22 mouse cellular contexts compared by ENCODE assay signal in the genomic region with DNA sequence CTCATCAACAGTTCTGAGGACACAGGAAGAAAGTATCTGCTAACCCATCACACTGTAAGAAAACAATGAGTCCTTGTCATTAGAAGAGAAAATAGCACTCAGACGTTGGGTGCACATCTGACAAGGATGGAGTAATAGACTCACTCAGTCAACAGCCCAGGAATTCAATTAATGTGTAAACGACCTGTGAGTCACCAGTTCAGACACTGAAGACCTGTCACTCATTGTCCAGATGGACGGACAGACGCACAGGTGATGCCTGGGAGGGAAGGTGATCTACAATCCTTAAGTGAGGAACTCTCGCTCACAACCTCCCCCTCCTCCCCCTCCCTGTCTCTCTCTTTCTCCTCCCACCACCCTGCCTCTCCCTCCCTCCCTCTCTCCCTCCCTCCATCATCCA. TPM values are rescaled to one million over a fixed set of nuclear protein-coding genes. Genes with fewer than 3 reads are reported as not detected.
DNase-seq lines count a peak whose midpoint lies in the region; ATAC-seq and TF ChIP-seq lines count a peak whose summit lies in the region.
"Had no signal": no experiment of that assay in that cellular context is flagged by ENCODE, and none has a peak within 500 bp of the region (broad histone marks: within the 10 kb centered on the region; RNA-seq: fewer than 3 reads in every experiment).

No protein-coding gene starts in this region.

- H3K27ac ChIP-seq in kidney, adult 2 months (ENCODE audit: insufficient read depth, low read depth, low read length) = no peak overlapping the region
- H3K27ac ChIP-seq in kidney, embryonic 14.5 days (ENCODE audit: low read depth, low read length) = no peak overlapping the region
- no peak overlapping the region for H3K27ac ChIP-seq in liver, embryonic 15.5 days (replicated peaks)
- no peak overlapping the region for H3K27ac ChIP-seq in liver, embryonic 12.5 days
- H3K27ac ChIP-seq in intestine, embryonic 14.5 days (ENCODE audit: low read depth) = no peak overlapping the region
- H3K27ac ChIP-seq in stomach, embryonic 16.5 days (ENCODE audit: low read length) = no peak overlapping the region
- H3K27ac ChIP-seq: embryonic facial prominence, embryonic 15.5 days; hindbrain, embryonic 15.5 days; limb, embryonic 12.5 days had no signal

- TF ChIP-seq POLR2A in kidney, adult 2 months (IDR thresholded peaks at IDR 0.05; ENCODE audit: low read depth, low read length) = no peak

- peaks cover 23% of the 10 kb centered on the region for H3K4me1 ChIP-seq in kidney, adult 2 months (ENCODE audit: control insufficient read depth, insufficient read depth, low read length)
- H3K4me1 ChIP-seq in kidney, embryonic 14.5 days (ENCODE audit: control insufficient read depth, insufficient read depth, low read length) = peaks cover 10% of the 10 kb centered on the region; the same call in 1 of the 2 replicates
- H3K4me1 ChIP-seq in liver, embryonic 15.5 days (replicated peaks) = peaks cover 16% of the 10 kb centered on the region
- H3K4me1 ChIP-seq in liver, embryonic 12.5 days = peaks cover 7% of the 10 kb centered on the region; the same call in 1 of the 2 replicates
- H3K4me1 ChIP-seq in intestine, embryonic 14.5 days (replicated peaks; ENCODE audit: control insufficient read depth, insufficient read depth, low read length) = peaks cover 5% of the 10 kb centered on the region
- H3K4me1 ChIP-seq in stomach, embryonic 16.5 days (ENCODE audit: control insufficient read depth, insufficient read depth, low read length) = peaks cover 6% of the 10 kb centered on the region
- H3K4me1 ChIP-seq: embryonic facial prominence, embryonic 15.5 days had no signal

- no peak overlapping the region for H3K9ac ChIP-seq in kidney, embryonic 14.5 days (ENCODE audit: low read depth, low read length)
- no peak overlapping the region for H3K9ac ChIP-seq in liver, embryonic 15.5 days
- no peak overlapping the region for H3K9ac ChIP-seq in liver, embryonic 12.5 days
- no peak overlapping the region for H3K9ac ChIP-seq in intestine, embryonic 14.5 days (ENCODE audit: low read length)
- no peak overlapping the region for H3K9ac ChIP-seq in stomach, embryonic 16.5 days (ENCODE audit: low read length)
- H3K9ac ChIP-seq: embryonic facial prominence, embryonic 15.5 days; forebrain, postnatal 0 days; hindbrain, embryonic 15.5 days; limb, embryonic 12.5 days had no signal

- DNase-seq in kidney, adult 2 months = peak; percentile 57
- DNase-seq in intestine, embryonic 14.5 days (ENCODE audit: low spot score) = no peak
- no peak for DNase-seq in heart, postnatal 4 days
- DNase-seq: cerebellum, adult 2 months; cerebellum, postnatal 36 days; forebrain, postnatal 0 days; heart, postnatal 14 days; lung, adult 2 months; right cerebral cortex, adult 18-20 months; thymus, postnatal 4 days had no signal

- no peaks in the 10 kb centered on the region for H3K36me3 ChIP-seq in kidney, adult 2 months (ENCODE audit: control insufficient read depth, insufficient read depth, low read length)
- H3K36me3 ChIP-seq in kidney, embryonic 14.5 days (ENCODE audit: control insufficient read depth, insufficient read depth, low read length) = no peaks in the 10 kb centered on the region
- H3K36me3 ChIP-seq in liver, embryonic 15.5 days (replicated peaks) = no peaks in the 10 kb centered on the region
- no peaks in the 10 kb centered on the region for H3K36me3 ChIP-seq in liver, embryonic 12.5 days
- no peaks in the 10 kb centered on the region for H3K36me3 ChIP-seq in intestine, embryonic 14.5 days (ENCODE audit: control insufficient read depth, insufficient read depth, low read length)
- H3K36me3 ChIP-seq in stomach, embryonic 16.5 days (ENCODE audit: control insufficient read depth, insufficient read depth, low read length) = no peaks in the 10 kb centered on the region
- H3K36me3 ChIP-seq: embryonic facial prominence, embryonic 15.5 days; hindbrain, embryonic 15.5 days; limb, embryonic 12.5 days had no signal

- WGBS in kidney, adult 2 months = 25% methylated on average over 5 of the region's 5 CpGs
- 59% methylated on average over 5 of the region's 5 CpGs for WGBS in kidney, embryonic 14.5 days
- 53% methylated on average over 5 of the region's 5 CpGs for WGBS in liver, embryonic 15.5 days (ENCODE audit: insufficient replicate concordance)
- WGBS in liver, embryonic 12.5 days (ENCODE audit: insufficient replicate concordance) = 52% methylated on average over 5 of the region's 5 CpGs
- WGBS in intestine, embryonic 14.5 days = 57% methylated on average over 5 of the region's 5 CpGs
- WGBS in stomach, embryonic 16.5 days = 44% methylated on average over 5 of the region's 5 CpGs

- no peak overlapping the region for H3K4me2 ChIP-seq in kidney, embryonic 14.5 days (replicated peaks; ENCODE audit: low read depth, low read length)
- H3K4me2 ChIP-seq in liver, embryonic 15.5 days = no peak overlapping the region
- H3K4me2 ChIP-seq in liver, embryonic 12.5 days = no peak overlapping the region
- no peak overlapping the region for H3K4me2 ChIP-seq in intestine, embryonic 14.5 days (ENCODE audit: low read length)
- no peak overlapping the region for H3K4me2 ChIP-seq in stomach, embryonic 16.5 days (ENCODE audit: low read depth, low read length)
- H3K4me2 ChIP-seq: embryonic facial prominence, embryonic 15.5 days; heart, embryonic 11.5 days; hindbrain, embryonic 15.5 days; limb, embryonic 12.5 days; midbrain, embryonic 11.5 days had no signal

- no peak for TF ChIP-seq CTCF in kidney, adult 2 months (conservative IDR thresholded peaks at IDR 0.05; ENCODE audit: insufficient read depth, insufficient read length, low read depth, low read length)

- ATAC-seq in kidney, embryonic 14.5 days (ENCODE audit: low FRiP score, low TSS enrichment) = no peak
- ATAC-seq in liver, embryonic 15.5 days (ENCODE audit: insufficient read depth) = 0 out of 2 replicates have a peak, but pooled peaks have one; percentile 37
- no peak for ATAC-seq in liver, embryonic 12.5 days
- ATAC-seq in intestine, embryonic 14.5 days (replicated peaks; ENCODE audit: low FRiP score, low TSS enrichment, low read depth) = 0 out of 2 replicates have a peak, but pooled peaks have one; percentile 40
- ATAC-seq in stomach, embryonic 16.5 days (ENCODE audit: insufficient read depth, low FRiP score) = 0 out of 2 replicates have a peak, but pooled peaks have one; percentile 53
- ATAC-seq in granulocyte monocyte progenitor cell, adult 5-6 weeks (replicated peaks; ENCODE audit: poor library complexity, severe bottlenecking) = no peak
- ATAC-seq: CD4-positive, CD25-positive, alpha-beta regulatory T cell, adult 4 months; forebrain, postnatal 0 days had no signal

- no peaks in the 10 kb centered on the region for H3K27me3 ChIP-seq in kidney, adult 2 months (replicated peaks; ENCODE audit: control insufficient read depth, insufficient read depth, low read length)
- H3K27me3 ChIP-seq in kidney, embryonic 14.5 days (ENCODE audit: control insufficient read depth, insufficient read depth, low read length) = no peaks in the 10 kb centered on the region
- H3K27me3 ChIP-seq in liver, embryonic 15.5 days = no peaks in the 10 kb centered on the region
- H3K27me3 ChIP-seq in liver, embryonic 12.5 days (replicated peaks) = no peaks in the 10 kb centered on the region
- H3K27me3 ChIP-seq in intestine, embryonic 14.5 days (replicated peaks; ENCODE audit: control insufficient read depth, insufficient read depth, low read length) = no peaks in the 10 kb centered on the region
- no peaks in the 10 kb centered on the region for H3K27me3 ChIP-seq in stomach, embryonic 16.5 days (ENCODE audit: control insufficient read depth, insufficient read depth, low read length)
- H3K27me3 ChIP-seq: embryonic facial prominence, embryonic 15.5 days; hindbrain, embryonic 15.5 days; limb, embryonic 12.5 days had no signal

- no peak overlapping the region for H3K4me3 ChIP-seq in kidney, adult 2 months (ENCODE audit: insufficient read depth, low read depth, low read length)
- H3K4me3 ChIP-seq in kidney, embryonic 14.5 days (ENCODE audit: low read length) = no peak overlapping the region
- no peak overlapping the region for H3K4me3 ChIP-seq in liver, embryonic 15.5 days (replicated peaks)
- H3K4me3 ChIP-seq in liver, embryonic 12.5 days = no peak overlapping the region
- H3K4me3 ChIP-seq in intestine, embryonic 14.5 days (ENCODE audit: low read depth, low read length) = no peak overlapping the region
- H3K4me3 ChIP-seq in stomach, embryonic 16.5 days (replicated peaks; ENCODE audit: low read length) = no peak overlapping the region
- H3K4me3 ChIP-seq: embryonic facial prominence, embryonic 15.5 days; hindbrain, embryonic 15.5 days; limb, embryonic 12.5 days had no signal

- H3K9me3 ChIP-seq in kidney, embryonic 14.5 days (ENCODE audit: control insufficient read depth, low read length) = no peaks in the 10 kb centered on the region
- H3K9me3 ChIP-seq in liver, embryonic 15.5 days (replicated peaks) = no peaks in the 10 kb centered on the region
- no peaks in the 10 kb centered on the region for H3K9me3 ChIP-seq in liver, embryonic 12.5 days (replicated peaks)
- H3K9me3 ChIP-seq in intestine, embryonic 14.5 days (ENCODE audit: control insufficient read depth, low read length) = no peaks in the 10 kb centered on the region
- no peaks in the 10 kb centered on the region for H3K9me3 ChIP-seq in stomach, embryonic 16.5 days (replicated peaks; ENCODE audit: control insufficient read depth, low read length)
- H3K9me3 ChIP-seq: embryonic facial prominence, embryonic 15.5 days; G1E; hindbrain, embryonic 15.5 days; limb, embryonic 12.5 days had no signal

RNA-seq across cellular contexts. Expression of a gene that starts 12.2 kb away (rescaled TPM):
- 25.4 and 27.5 TPM in 2 replicates for polyA plus RNA-seq in kidney, adult 2 months (2012; rRNA removed)
- 5.6 and 7.5 TPM in 2 replicates for polyA plus RNA-seq in kidney, embryonic 14.5 days (2014; fragmentation: Nextera tagmentation; extraction: Ambion mirVana)
- polyA plus RNA-seq in liver, embryonic 15.5 days (2015; fragmentation: Nextera tagmentation; extraction: Ambion mirVana) = 2.6 and 2.7 TPM in 2 replicates
- 2.4 and 2.8 TPM in 2 replicates for polyA plus RNA-seq in liver, embryonic 12.5 days (2016; fragmentation: Nextera tagmentation; extraction: Ambion mirVana)
- polyA plus RNA-seq in intestine, embryonic 14.5 days (2014; fragmentation: Nextera tagmentation; extraction: Ambion mirVana) = 10.7 and 11.3 TPM in 2 replicates
- polyA plus RNA-seq in stomach, embryonic 16.5 days (2015; fragmentation: Nextera tagmentation; extraction: Ambion mirVana) = 7.6 and 9.0 TPM in 2 replicates
- total RNA-seq in heart, postnatal 4 days (2021) = 10 to 100 TPM; 31.1 to 35.9 TPM
- total RNA-seq in granulocyte monocyte progenitor cell, adult 5-6 weeks (2014; fragmentation: Nextera tagmentation) = 4.7 and 7.8 TPM in 2 replicates
- total RNA-seq in granulocyte monocyte progenitor cell, adult 5-6 weeks (2017) = 2.7 and 3.2 TPM in 2 replicates

RNA-seq across cellular contexts. Expression of a gene that starts 21.8 kb away (rescaled TPM):
- polyA plus RNA-seq in kidney, adult 2 months (2012; rRNA removed) = 72.5 and 74.7 TPM in 2 replicates
- 106 and 149 TPM in 2 replicates for polyA plus RNA-seq in kidney, embryonic 14.5 days (2014; fragmentation: Nextera tagmentation; extraction: Ambion mirVana)
- polyA plus RNA-seq in liver, embryonic 15.5 days (2015; fragmentation: Nextera tagmentation; extraction: Ambion mirVana) = 33.2 and 34.1 TPM in 2 replicates
- 65.4 and 67.9 TPM in 2 replicates for polyA plus RNA-seq in liver, embryonic 12.5 days (2016; fragmentation: Nextera tagmentation; extraction: Ambion mirVana)
- 115 and 117 TPM in 2 replicates for polyA plus RNA-seq in intestine, embryonic 14.5 days (2014; fragmentation: Nextera tagmentation; extraction: Ambion mirVana)
- 89.8 and 97.5 TPM in 2 replicates for polyA plus RNA-seq in stomach, embryonic 16.5 days (2015; fragmentation: Nextera tagmentation; extraction: Ambion mirVana)
- 10 to 100 TPM; 83.9 to 87.2 TPM for total RNA-seq in heart, postnatal 4 days (2021)
- total RNA-seq in granulocyte monocyte progenitor cell, adult 5-6 weeks (2014; fragmentation: Nextera tagmentation) = 123 and 138 TPM in 2 replicates
- 99.0 and 116 TPM in 2 replicates for total RNA-seq in granulocyte monocyte progenitor cell, adult 5-6 weeks (2017)

Comparison
In these comparisons a context has a peak if more than half of its experiments do, and no peak if none do; other contexts are left out.
1. ATAC-seq: peak in liver, embryonic 15.5 days (single experiment), intestine, embryonic 14.5 days (single experiment) and stomach, embryonic 16.5 days (single experiment); none in kidney, embryonic 14.5 days (single experiment), liver, embryonic 12.5 days (single experiment) and granulocyte monocyte progenitor cell, adult 5-6 weeks (single experiment).